Comparison of ENCODE assay signal across 27 mouse cellular contexts in the genomic region with DNA sequence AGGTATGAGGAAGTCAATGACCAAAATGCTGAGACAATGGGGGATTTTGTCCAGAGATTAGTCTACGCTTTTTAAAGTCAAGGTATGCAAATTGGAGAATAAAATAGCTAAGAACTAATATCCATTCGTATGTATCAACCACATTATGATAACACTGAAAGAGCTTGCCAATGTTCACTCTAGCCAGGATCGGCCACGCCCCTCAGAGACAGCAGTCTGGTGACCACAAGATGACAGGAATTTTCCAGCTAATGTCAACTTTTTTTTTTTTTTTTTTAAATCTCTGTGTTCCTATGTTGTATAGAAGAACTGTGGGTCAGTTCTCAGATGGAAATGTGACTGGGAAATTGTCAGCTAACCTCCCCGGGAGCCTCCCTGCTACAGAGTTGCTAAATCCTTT. TPM values are rescaled to one million over a fixed set of nuclear protein-coding genes. Genes with fewer than 3 reads are reported as not detected.
A peak's percentile ranks its signal among the peaks of the same experiment; 100 is the strongest.
DNase-seq lines count a peak whose midpoint lies in the region; ATAC-seq and TF ChIP-seq lines count a peak whose summit lies in the region.
"Had no signal": no experiment of that assay in that cellular context is flagged by ENCODE, and none has a peak within 500 bp of the region (broad histone marks: within the 10 kb centered on the region; RNA-seq: fewer than 3 reads in every experiment).

No protein-coding gene starts in this region.

- dilution Hi-C loops in CH12.LX (cut with MboI; ENCODE audit: extremely low pct_ligation_motif_present, extremely low pct_unique_long_range_greater_than_20kb, low sequenced_read_pairs) = no loop called here

- no peak overlapping the region for H3K4me2 ChIP-seq in liver, embryonic 12.5 days
- H3K4me2 ChIP-seq in CH12.LX (ENCODE audit: insufficient read depth, low read depth, poor library complexity, severe bottlenecking) = peak overlapping the region; percentile 79
- H3K4me2 ChIP-seq: embryonic facial prominence, embryonic 15.5 days; hindbrain, embryonic 13.5 days; limb, embryonic 12.5 days had no signal

- in situ Hi-C loops in CH12.LX (cut with MboI; ENCODE audit: low pct_ligation_motif_present, low pct_unique_long_range_greater_than_20kb, low sequenced_read_pairs) = loop anchor here (25.0 kb wide), 1 partner anchor 193 kb away; no protein-coding TSS in a partner anchor

- no peak for ATAC-seq in liver, embryonic 12.5 days
- ATAC-seq in megakaryocyte progenitor cell, adult 5-6 weeks (replicated peaks; ENCODE audit: poor library complexity) = peak; percentile 77
- ATAC-seq: forebrain, embryonic 16.5 days had no signal

- H3K4me3 ChIP-seq in liver, embryonic 12.5 days = no peak overlapping the region
- H3K4me3 ChIP-seq in CH12.LX (replicated peaks in 1 of 3; ENCODE audit: low read depth in 2 of 3, low read length in 2 of 3, poor library complexity in 1 of 3) = no peak overlapping the region
- H3K4me3 ChIP-seq: embryonic facial prominence, embryonic 15.5 days; forebrain, embryonic 10.5 days; hindbrain, embryonic 13.5 days; limb, embryonic 12.5 days; megakaryocyte, embryonic 14.5 days had no signal

- H3K36me3 ChIP-seq in liver, embryonic 12.5 days = no peaks in the 10 kb centered on the region
- H3K36me3 ChIP-seq in CH12.LX (replicated peaks in 1 of 2; ENCODE audit: control insufficient read depth in 1 of 2, insufficient read depth in 1 of 2, low read length in 1 of 2) = no peaks in the 10 kb centered on the region
- H3K36me3 ChIP-seq: embryonic facial prominence, embryonic 15.5 days; forebrain, embryonic 10.5 days; hindbrain, embryonic 13.5 days; limb, embryonic 12.5 days had no signal

- H3K9me3 ChIP-seq in liver, embryonic 12.5 days (replicated peaks) = no peaks in the 10 kb centered on the region
- H3K9me3 ChIP-seq in CH12.LX (replicated peaks; ENCODE audit: low read length) = no peaks in the 10 kb centered on the region
- H3K9me3 ChIP-seq: embryonic facial prominence, embryonic 15.5 days; forebrain, embryonic 10.5 days; hindbrain, embryonic 13.5 days; limb, embryonic 12.5 days; megakaryocyte, embryonic 14.5 days had no signal

- H3K4me1 ChIP-seq in liver, embryonic 12.5 days = peaks cover 55% of the 10 kb centered on the region
- peaks cover 0 to 20% of the 10 kb centered on the region in 2 experiments; a peak in 2 of 4 replicates for H3K4me1 ChIP-seq in CH12.LX (ENCODE audit: control insufficient read depth in 1 of 2, insufficient read depth in 2 of 2)
- H3K4me1 ChIP-seq: megakaryocyte, embryonic 14.5 days had no signal

- TF ChIP-seq POLR2A in CH12.LX (IDR thresholded peaks at IDR 0.05; ENCODE audit: low read depth, low read length) = no peak

- no peaks in the 10 kb centered on the region for H3K27me3 ChIP-seq in liver, embryonic 12.5 days (replicated peaks)
- H3K27me3 ChIP-seq in CH12.LX (replicated peaks) = no peaks in the 10 kb centered on the region
- H3K27me3 ChIP-seq: embryonic facial prominence, embryonic 15.5 days; hindbrain, embryonic 13.5 days; limb, embryonic 12.5 days; megakaryocyte, embryonic 14.5 days had no signal

- no peaks in the 10 kb centered on the region; the same call in 1 of the 2 replicates for H3K79me2 ChIP-seq in CH12.LX (replicated peaks; ENCODE audit: control insufficient read depth, extremely low read depth, insufficient read depth, poor library complexity, severe bottlenecking)

- no peak for TF ChIP-seq RAD21 in CH12.LX (IDR thresholded peaks at IDR 0.05; ENCODE audit: low read depth, low read length)

- DNase-seq in liver (peak; percentile 72), CH12.LX (ENCODE audit: extremely low read depth) (peak; percentile 57), adipocyte (ENCODE audit: low spot score) (peak; percentile 7)
- DNase-seq in gastrocnemius, postnatal 25 days = no peak
- no peak for DNase-seq in right cerebral cortex, adult 2 months (ENCODE audit: low spot score in 2 of 2)
- no peak for DNase-seq in yolk sac, embryonic 10.5 days (ENCODE audit: low spot score)
- DNase-seq: adrenal gland, postnatal 14 days; B cell, adult 2 months; cerebellum, adult 2 months; cerebellum, postnatal 25 days; heart, postnatal 36 days; kidney, adult 8-10 months; kidney, postnatal 25 days; layer of hippocampus, postnatal 36 days; lung, adult 18-20 months; midbrain, embryonic 14.5 days; right cerebral cortex, postnatal 25 days; spleen, adult 18-20 months; thymus, postnatal 14 days had no signal

- H3K27ac ChIP-seq in liver, embryonic 12.5 days = no peak overlapping the region
- H3K27ac ChIP-seq in CH12.LX (ENCODE audit: insufficient read depth, low read depth) = no peak overlapping the region
- H3K27ac ChIP-seq: embryonic facial prominence, embryonic 15.5 days; forebrain, embryonic 10.5 days; hindbrain, embryonic 13.5 days; limb, embryonic 12.5 days had no signal

- no peak overlapping the region for H3K9ac ChIP-seq in liver, embryonic 12.5 days
- no peak overlapping the region for H3K9ac ChIP-seq in CH12.LX (ENCODE audit: insufficient read depth, low read depth)
- H3K9ac ChIP-seq: embryonic facial prominence, embryonic 15.5 days; hindbrain, embryonic 13.5 days; limb, embryonic 12.5 days had no signal

- 71% methylated on average over 5 of the region's 5 CpGs for WGBS in liver, embryonic 12.5 days (ENCODE audit: insufficient replicate concordance)

- no peak for TF ChIP-seq CTCF in CH12.LX (conservative IDR thresholded peaks at IDR 0.05 in 1 of 2, IDR thresholded peaks at IDR 0.05 in 1 of 2; ENCODE audit: low read depth in 2 of 2, low read length in 2 of 2)

- peak; percentile 79 for TF ChIP-seq EP300 in CH12.LX (IDR thresholded peaks at IDR 0.05; ENCODE audit: low read length)

TF ChIP-seq in CH12.LX, 34 proteins besides CTCF, POLR2A, EP300 and RAD21:
- TF ChIP-seq JUN (IDR thresholded peaks at IDR 0.05; ENCODE audit: insufficient read depth, low read depth, low read length) = peak; percentile 88
- TF ChIP-seq MAFK (IDR thresholded peaks at IDR 0.05; ENCODE audit: insufficient replicate concordance, low read length) = no peak
- no peak for TF ChIP-seq KAT2A (IDR thresholded peaks at IDR 0.05; ENCODE audit: insufficient replicate concordance, low read length)
- TF ChIP-seq NRF1 (IDR thresholded peaks at IDR 0.05; ENCODE audit: low read depth, low read length) = no peak
- TF ChIP-seq USF2 (conservative IDR thresholded peaks at IDR 0.05; ENCODE audit: low read depth, low read length) = no peak
- TF ChIP-seq MXI1 (IDR thresholded peaks at IDR 0.05; ENCODE audit: low read depth, low read length) = no peak
- 0 out of 2 replicates have a peak, but pooled peaks have one; percentile 21 for TF ChIP-seq MEF2A (IDR thresholded peaks at IDR 0.05; ENCODE audit: borderline replicate concordance, low read depth, low read length)
- TF ChIP-seq NELFE (IDR thresholded peaks at IDR 0.05; ENCODE audit: low read depth, low read length) = no peak
- TF ChIP-seq ZNF384 (IDR thresholded peaks at IDR 0.05; ENCODE audit: low read depth, low read length) = peak; percentile 96
- TF ChIP-seq ETS1 (conservative IDR thresholded peaks at IDR 0.05; ENCODE audit: low read depth, low read length) = peak; percentile 46
- TF ChIP-seq JUND (conservative IDR thresholded peaks at IDR 0.05; ENCODE audit: low read depth, low read length) = peak; percentile 88
- peak; percentile 65; the same call in 1 of the 2 replicates for TF ChIP-seq BHLHE40 (IDR thresholded peaks at IDR 0.05; ENCODE audit: low read depth, low read length)
- TF ChIP-seq ELF1 (IDR thresholded peaks at IDR 0.05; ENCODE audit: low read depth, low read length) = 0 out of 2 replicates have a peak, but pooled peaks have one; percentile 14
- TF ChIP-seq CHD2 (IDR thresholded peaks at IDR 0.05; ENCODE audit: low read length) = 0 out of 2 replicates have a peak, but pooled peaks have one; percentile 38
- TF ChIP-seq ZMIZ1 (IDR thresholded peaks at IDR 0.05; ENCODE audit: low read depth, low read length) = no peak

RNA-seq across cellular contexts. Expression of a gene that starts 12.2 kb away (rescaled TPM):
- 1.3 and 2.1 TPM in 2 replicates for polyA plus RNA-seq in liver, embryonic 12.5 days (2016; fragmentation: Nextera tagmentation; extraction: Ambion mirVana)
- total RNA-seq in CH12.LX (2012; rRNA removed) (0.04 TPM in 1 of 2 replicates, not detected in the other), CH12.LX (2014; rRNA removed) (0.08 and 0.15 TPM in 2 replicates)
- polyA plus RNA-seq in CH12.LX (2012; ENCODE audit: insufficient read length, low read depth) = 0.24 and 0.48 TPM in 2 replicates
- total RNA-seq in megakaryocyte progenitor cell, adult 5-6 weeks (2015) = 0.22 and 0.54 TPM in 2 replicates
- total RNA-seq in megakaryocyte progenitor cell, adult 5-6 weeks (2017) = 0.10 and 0.12 TPM in 2 replicates
- 1 to 10 TPM; 2.1 to 2.6 TPM for total RNA-seq in gastrocnemius, postnatal 25 days (2021)

RNA-seq across cellular contexts. Expression of a gene that starts 39.3 kb away (rescaled TPM):
- polyA plus RNA-seq in liver, embryonic 12.5 days (2016; fragmentation: Nextera tagmentation; extraction: Ambion mirVana) = 11.3 and 11.6 TPM in 2 replicates
- 43.5 and 43.6 TPM in 2 replicates for total RNA-seq in CH12.LX (2012; rRNA removed)
- 45.6 and 46.7 TPM in 2 replicates for total RNA-seq in CH12.LX (2014; rRNA removed)
- polyA plus RNA-seq in CH12.LX (2012; ENCODE audit: insufficient read length, low read depth) = 37.1 and 45.7 TPM in 2 replicates
- 20.5 and 25.2 TPM in 2 replicates for total RNA-seq in megakaryocyte progenitor cell, adult 5-6 weeks (2015)
- total RNA-seq in megakaryocyte progenitor cell, adult 5-6 weeks (2017) = 22.8 and 32.5 TPM in 2 replicates
- total RNA-seq in gastrocnemius, postnatal 25 days (2021) = 10 to 100 TPM in 1 of 2 experiments, 1 to 10 TPM in 1; 8.7 to 11.4 TPM

Comparison
In these comparisons a context has a peak if more than half of its experiments do, and no peak if none do; other contexts are left out.
1. DNase-seq: peak in liver (single experiment), CH12.LX (single experiment) and adipocyte (single experiment); none in gastrocnemius, postnatal 25 days (single experiment), right cerebral cortex, adult 2 months (0 of 2) and yolk sac, embryonic 10.5 days (single experiment).